Mouse (Mus musculus) myocyte (in vitro differentiated cells): ENCODE results near the gene Hlcs.

ENCODE experiments used
- E2F4 ChIP-seq: IDR thresholded peaks from one replicate; pipeline ENCODE4 v1.6.1; 2011; ENCODE audit warnings: mild to moderate bottlenecking, control low read depth, moderate library complexity; ENCODE audit not compliant: insufficient read depth
- MYOD1 ChIP-seq, 3 experiments: IDR thresholded peaks; one replicate each; pipeline ENCODE4 v1.6.1; 2011; ENCODE audit warnings: control low read depth in 2 of 3, low read depth in 2 of 3, mild to moderate bottlenecking in 2 of 3, moderate library complexity in 1 of 3; ENCODE audit not compliant: insufficient read length in 2 of 3, control insufficient read depth in 1 of 3
- POLR2A ChIP-seq: IDR thresholded peaks from one replicate; pipeline ENCODE4 v1.6.1; 2011; ENCODE audit warnings: low read depth, mild to moderate bottlenecking, control low read depth, moderate library complexity; ENCODE audit not compliant: insufficient read length
- POLR2AphosphoS2 ChIP-seq: IDR thresholded peaks from one replicate; pipeline ENCODE4 v1.6.1; 2011; ENCODE audit warnings: low read depth, control low read depth; ENCODE audit not compliant: insufficient read length
- TCF12 ChIP-seq: IDR thresholded peaks from one replicate; pipeline ENCODE4 v1.6.1; 2011; ENCODE audit warnings: mild to moderate bottlenecking, control low read depth; ENCODE audit not compliant: poor library complexity, insufficient read depth, severe bottlenecking
- TCF3 ChIP-seq: IDR thresholded peaks from one replicate; pipeline ENCODE4 v1.6.1; 2011; ENCODE audit warnings: low read depth, control low read depth; ENCODE audit not compliant: insufficient read length
- USF1 ChIP-seq: IDR thresholded peaks from one replicate; pipeline ENCODE4 v1.6.1; 2011; ENCODE audit warnings: low read depth, mild to moderate bottlenecking, control low read depth, moderate library complexity

- TF ChIP-seq POLR2A (no peak), TCF3 (no peak), POLR2AphosphoS2 (no peak), TCF12 (no peak), USF1 (no peak), E2F4 (no peak), MYOD1 (IDR thresholded peaks at IDR 0.05; ENCODE audit: control insufficient read depth in 1 of 3, insufficient read length in 2 of 3, low read depth in 2 of 3) (no peak)
Observed at GRCm38 (mm10) chr16:94330429-94330828, 17.1 kb upstream of the Hlcs start.
